Mouse (Mus musculus) neutrophil, adult 83 days (primary cell): ENCODE results near the gene Rab10. TPM values are rescaled to one million over a fixed set of nuclear protein-coding genes. Genes with fewer than 3 reads are reported as not detected.

Experiments used
- total RNA-seq, 2 experiments: library from RNA; stranded (reverse); gene quantifications; one replicate each; pipeline ENCODE4 v1.2.4; 2023

Rab10 gene
- 10 to 100 TPM; 42.5 to 45.7 TPM for total RNA-seq

GRCm38 (mm10) chr12:3309391-3310320 is at the start of gene Rab10:
Gene Rab10 (minus strand): TSS chr12:3309969.

Other genes with a start within 250 kb of the Rab10 start
- gene Kif3c, start 55.2 kb upstream of the Rab10 start, total RNA-seq: 1 to 10 TPM; 1.9 to 2.0 TPM
- 10 to 100 TPM; 32.8 to 37.5 TPM for gene Asxl2, start 116.9 kb upstream of the Rab10 start, total RNA-seq